Mouse (Mus musculus) left cerebral cortex, adult 11 months (tissue): ENCODE data around the gene Tifab.
A peak's percentile ranks its signal among the peaks of the same experiment; 100 is the strongest.
"Not testable (repeated sequence)": the region's sequence is repeated elsewhere in the genome, so short reads cannot be mapped to it uniquely, and the experiment has no call there.

Experiments used
- DNase-seq: peaks from one replicate; pipeline ENCODE4 v3.0.0; 2022; ENCODE audit warnings: low spot score

Tifab gene

GRCm38 (mm10) chr13:56178416-56179035, at the start of gene Tifab:
Gene Tifab, minus strand, starts transcription at chr13:56178885.
- DNase-seq: no peak

- DNase-seq: peak; percentile 38
Measured at GRCm38 (mm10) chr13:56226175-56226954, 47.7 kb upstream of the Tifab start.

GRCm38 (mm10) chr13:56223625-56224024, 44.9 kb upstream of the Tifab start:
- DNase-seq: no peak

GRCm38 (mm10) chr13:56222849-56223246, 44.2 kb upstream of the Tifab start:
- DNase-seq: no peak

GRCm38 (mm10) chr13:56221995-56222848, 43.5 kb upstream of the Tifab start:
- no peak for DNase-seq

GRCm38 (mm10) chr13:56221129-56221910, 42.6 kb upstream of the Tifab start:
- no peak for DNase-seq

GRCm38 (mm10) chr13:56219254-56219653, 40.6 kb upstream of the Tifab start:
- no peak for DNase-seq

GRCm38 (mm10) chr13:56216090-56216489, 37.4 kb upstream of the Tifab start:
- DNase-seq: no peak

GRCm38 (mm10) chr13:56214633-56215032, 35.9 kb upstream of the Tifab start:
- no peak for DNase-seq

GRCm38 (mm10) chr13:56209067-56209411, 30.4 kb upstream of the Tifab start:
- no peak for DNase-seq

GRCm38 (mm10) chr13:56208225-56209066, 29.8 kb upstream of the Tifab start:
- no peak for DNase-seq

GRCm38 (mm10) chr13:56199506-56199905, 20.8 kb upstream of the Tifab start:
- DNase-seq: no peak

GRCm38 (mm10) chr13:56197473-56198266, 19.0 kb upstream of the Tifab start:
- DNase-seq: peak; percentile 85

- DNase-seq: no peak
Measured at GRCm38 (mm10) chr13:56197031-56197430, 18.3 kb upstream of the Tifab start.

GRCm38 (mm10) chr13:56195824-56196223, 17.1 kb upstream of the Tifab start:
- not testable (repeated sequence) for DNase-seq

GRCm38 (mm10) chr13:56194181-56194580, 15.5 kb upstream of the Tifab start:
- DNase-seq: not testable (repeated sequence)

GRCm38 (mm10) chr13:56191225-56191624, 12.5 kb upstream of the Tifab start:
- DNase-seq: no peak

- no peak for DNase-seq
Measured at GRCm38 (mm10) chr13:56189688-56190087, 11.0 kb upstream of the Tifab start.

- no peak for DNase-seq
Measured at GRCm38 (mm10) chr13:56183687-56184086, 5.0 kb upstream of the Tifab start.

- no peak for DNase-seq
Measured at GRCm38 (mm10) chr13:56181424-56181823, 2.7 kb upstream of the Tifab start.
